Mouse (Mus musculus) cerebellum, adult 2 months (tissue): Measurements from ENCODE around the gene Epb41l1.

Source experiments
- CTCF ChIP-seq: fragments of 200-500 bp; IDR thresholded peaks from 2 replicates; pipeline ENCODE4 v1.5.1; 2011; ENCODE audit warnings: low read depth, mild to moderate bottlenecking, control low read depth, low read length, moderate library complexity, borderline replicate concordance; ENCODE audit not compliant: insufficient read depth
- POLR2A ChIP-seq: fragments of 200-500 bp; IDR thresholded peaks from 2 replicates; pipeline ENCODE4 v1.6.1; 2011; ENCODE audit warnings: low read length, control low read depth, borderline replicate concordance; ENCODE audit not compliant: insufficient read depth

DNA sequence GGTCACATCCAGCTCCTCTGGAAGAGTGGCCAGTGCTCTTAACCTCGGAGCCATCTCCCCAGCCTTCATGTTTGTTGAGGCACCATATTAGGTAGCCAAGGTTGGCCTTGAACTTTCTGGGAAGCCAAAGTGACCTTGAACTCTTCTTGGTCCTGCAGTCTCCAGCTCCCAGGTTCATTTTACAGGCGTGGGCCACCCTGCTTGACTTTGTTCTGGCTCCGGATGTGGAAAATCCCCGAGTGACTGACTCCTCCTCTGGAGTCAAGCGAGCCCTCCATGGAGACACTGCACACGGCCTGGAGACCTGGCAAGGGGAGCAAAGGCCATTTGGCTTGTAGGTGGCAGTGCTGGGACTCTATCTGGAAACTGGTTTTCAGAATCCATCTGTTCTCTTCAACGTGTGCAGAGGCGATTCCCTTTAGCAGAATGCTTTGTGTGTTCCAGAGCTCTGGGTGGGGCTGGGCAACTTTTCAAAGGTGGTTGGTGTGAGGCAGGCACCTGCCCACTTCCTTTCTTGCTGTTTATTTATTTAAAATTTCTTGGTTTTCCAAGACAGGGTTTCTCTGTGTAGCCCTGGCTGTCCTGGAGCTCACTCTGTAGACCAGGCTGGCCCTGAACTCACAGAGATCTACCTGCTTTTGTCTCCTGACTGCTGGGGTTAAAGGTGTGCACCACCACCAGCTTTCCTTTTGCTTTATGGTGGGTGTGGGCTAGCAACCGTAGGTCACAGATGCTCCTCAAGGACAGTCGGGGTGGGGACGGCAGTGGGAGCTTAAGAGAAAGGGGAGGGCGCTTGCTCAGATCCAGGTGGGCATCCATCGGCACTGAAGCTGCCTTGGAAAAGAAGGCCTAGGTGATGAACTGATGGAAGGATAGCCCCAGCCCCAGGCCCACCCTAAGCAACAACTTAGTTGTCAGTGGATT lies 30.8 kb downstream of the Epb41l1 start:
- TF ChIP-seq POLR2A (no peak), CTCF (no peak)
